Mouse (Mus musculus): Measurements from ENCODE around the gene Erg. TPM values are rescaled to one million over a fixed set of nuclear protein-coding genes. Genes with fewer than 3 reads are reported as not detected.

Gene Erg
- total and polyA plus RNA-seq, 2 experiments from 2014 or later, result 1.8 to 6.4 TPM

DNA sequence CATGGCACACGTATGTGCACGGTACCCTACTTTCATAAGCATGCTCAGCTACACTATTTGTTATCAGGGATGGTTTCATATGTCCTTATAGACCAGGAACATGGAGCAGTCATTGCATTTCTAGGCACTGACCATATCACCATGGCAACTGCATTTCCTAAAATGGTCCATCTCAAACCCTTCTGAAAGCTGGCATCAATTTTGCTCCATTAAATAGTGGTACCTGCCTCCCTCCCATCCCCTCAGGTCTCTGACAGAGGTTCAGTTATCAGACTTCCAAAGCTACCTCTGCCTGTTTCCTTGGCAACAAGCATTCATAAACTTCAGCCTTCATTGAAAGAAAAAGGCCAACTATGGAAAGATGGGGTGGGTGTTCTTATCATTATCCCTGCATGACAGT, 118.5 kb downstream of the Erg start:
- Histone ChIP-seq H3K4me2 (ENCODE audit: low read depth) (no peak overlapping the region), H3K9me3 (ENCODE audit: low read length) (no peaks in the 10 kb centered on the region), H3K4me1 (ENCODE audit: insufficient read depth) (no peaks in the 10 kb centered on the region), H3K9ac (no peak overlapping the region), H3K36me3 (ENCODE audit: insufficient read depth) (no peaks in the 10 kb centered on the region), H3K27me3 (ENCODE audit: insufficient read depth, low read length) (no peaks in the 10 kb centered on the region), H3K27ac (ENCODE audit: low read depth, low read length) (no peak overlapping the region), H3K4me3 (ENCODE audit: low read depth, low read length) (no peak overlapping the region)
- TF ChIP-seq CTCF (IDR thresholded peaks at IDR 0.05; ENCODE audit: low read depth), result no peak
- 93% methylated on average over 2 of the region's 2 CpGs for WGBS
- peak; percentile 30 for DNase-seq
- peak; percentile 34; the same call in 1 of the 2 replicates for ATAC-seq

DNA sequence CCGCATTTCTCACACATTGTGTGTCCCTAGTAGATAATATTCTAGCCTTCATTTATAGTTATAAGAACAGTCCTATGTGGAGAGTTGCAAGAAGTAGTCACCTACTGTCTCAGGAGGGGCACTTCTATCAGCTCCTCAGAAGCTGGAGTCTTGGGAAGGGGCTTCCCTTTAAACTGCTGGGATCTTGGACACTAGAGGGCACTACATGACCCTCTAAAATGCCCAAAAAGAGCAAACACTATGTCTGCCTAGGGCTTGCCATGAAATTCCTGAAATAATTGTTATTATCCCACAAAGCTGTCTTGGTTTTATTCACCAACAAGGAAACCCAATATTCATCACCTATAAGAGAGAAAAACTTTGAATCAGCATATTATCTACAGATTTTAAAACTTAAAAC, 119.8 kb downstream of the Erg start:
- Histone ChIP-seq H3K27ac (ENCODE audit: low read depth, low read length) (no peak overlapping the region), H3K9me3 (ENCODE audit: low read length) (no peaks in the 10 kb centered on the region), H3K36me3 (ENCODE audit: insufficient read depth) (no peaks in the 10 kb centered on the region), H3K4me2 (ENCODE audit: low read depth) (no peak overlapping the region), H3K4me3 (ENCODE audit: low read depth, low read length) (no peak overlapping the region), H3K27me3 (ENCODE audit: insufficient read depth, low read length) (no peaks in the 10 kb centered on the region), H3K4me1 (ENCODE audit: insufficient read depth) (no peaks in the 10 kb centered on the region), H3K9ac (no peak overlapping the region)
- DNase-seq (peak; percentile 79), ATAC-seq (peak; percentile 71)
- WGBS, result 95% methylated on average over 1 of the region's 1 CpGs
- peak; percentile 72 for TF ChIP-seq CTCF (IDR thresholded peaks at IDR 0.05; ENCODE audit: low read depth)

- Histone ChIP-seq H3K27ac (ENCODE audit: low read depth, low read length) (no peak overlapping the region), H3K4me2 (ENCODE audit: low read depth) (no peak overlapping the region), H3K4me1 (ENCODE audit: insufficient read depth) (no peaks in the 10 kb centered on the region), H3K4me3 (ENCODE audit: low read depth, low read length) (no peak overlapping the region), H3K36me3 (ENCODE audit: insufficient read depth) (no peaks in the 10 kb centered on the region), H3K9me3 (ENCODE audit: low read length) (no peaks in the 10 kb centered on the region), H3K9ac (no peak overlapping the region), H3K27me3 (ENCODE audit: insufficient read depth, low read length) (no peaks in the 10 kb centered on the region)
- TF ChIP-seq CTCF (IDR thresholded peaks at IDR 0.05; ENCODE audit: low read depth), result no peak
- ATAC-seq (no peak), DNase-seq (no peak)
- WGBS, result 59% methylated on average over 8 of the region's 8 CpGs
Observed at GRCm38 (mm10) chr16:95464609-95465008, 121.8 kb downstream of the Erg start.

DNA sequence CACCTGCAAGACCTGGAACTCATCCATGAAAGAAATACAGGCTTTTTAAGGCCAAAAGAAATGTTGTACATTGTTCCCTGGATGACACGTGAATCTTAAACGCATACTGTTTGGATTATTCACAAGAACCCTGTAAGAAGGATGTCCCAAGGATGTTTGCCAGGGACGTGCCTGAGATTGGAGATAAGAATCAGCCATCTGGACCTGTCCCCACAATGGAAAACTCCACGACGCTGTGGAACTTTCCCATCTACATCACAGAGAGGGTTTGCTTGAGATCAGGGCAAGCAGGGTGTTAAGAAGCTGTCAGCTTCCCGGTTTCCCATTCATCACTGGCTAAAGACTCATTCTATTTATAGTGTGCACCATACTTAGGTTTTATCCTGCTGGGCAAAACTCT, 122.6 kb downstream of the Erg start:
- DNase-seq (no peak), ATAC-seq (peak; percentile 36)
- no peak overlapping the region for H3K9ac ChIP-seq

DNA sequence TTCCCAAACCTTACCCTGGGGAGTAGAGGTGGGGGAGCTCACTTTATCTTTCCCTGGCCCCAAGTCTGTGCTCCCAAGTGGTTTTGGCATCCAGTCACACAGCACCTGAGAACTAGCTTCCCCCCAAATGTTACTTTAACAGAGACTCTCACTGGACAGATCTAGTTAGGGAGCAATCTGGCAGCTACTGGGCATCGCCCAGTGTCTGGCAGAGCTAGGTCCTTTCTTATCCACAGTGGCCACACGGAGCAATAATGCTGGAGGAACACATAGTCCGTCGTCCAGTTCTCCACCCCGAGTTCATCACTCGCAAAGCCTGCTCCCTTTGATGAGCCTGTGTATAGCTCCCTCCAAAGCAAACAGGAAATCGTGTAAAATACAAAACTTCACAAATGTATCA, 124.5 kb downstream of the Erg start:
- no peaks in the 10 kb centered on the region for H3K36me3 ChIP-seq (ENCODE audit: insufficient read depth)
- no peaks in the 10 kb centered on the region for H3K27me3 ChIP-seq (ENCODE audit: insufficient read depth, low read length)
- no peak overlapping the region for H3K9ac ChIP-seq
- no peaks in the 10 kb centered on the region for H3K4me1 ChIP-seq (ENCODE audit: insufficient read depth)
- H3K9me3 ChIP-seq (ENCODE audit: low read length), result no peaks in the 10 kb centered on the region
- no peak overlapping the region for H3K4me2 ChIP-seq (ENCODE audit: low read depth)
- DNase-seq, result no peak
- H3K27ac ChIP-seq (ENCODE audit: low read depth, low read length), result no peak overlapping the region
- WGBS, result 77% methylated on average over 7 of the region's 7 CpGs
- ATAC-seq, result no peak
- TF ChIP-seq CTCF (IDR thresholded peaks at IDR 0.05; ENCODE audit: low read depth), result no peak
- H3K4me3 ChIP-seq (ENCODE audit: low read depth, low read length), result no peak overlapping the region

More for the DNA sequence above, 122.6 kb downstream of the Erg start:
- 42% methylated on average over 6 of the region's 6 CpGs for WGBS
- Histone ChIP-seq H3K27ac (ENCODE audit: low read depth, low read length) (no peak overlapping the region), H3K4me1 (ENCODE audit: insufficient read depth) (no peaks in the 10 kb centered on the region), H3K4me2 (ENCODE audit: low read depth) (no peak overlapping the region), H3K9me3 (ENCODE audit: low read length) (no peaks in the 10 kb centered on the region), H3K27me3 (ENCODE audit: insufficient read depth, low read length) (no peaks in the 10 kb centered on the region), H3K4me3 (ENCODE audit: low read depth, low read length) (no peak overlapping the region), H3K36me3 (ENCODE audit: insufficient read depth) (no peaks in the 10 kb centered on the region)
- no peak for TF ChIP-seq CTCF (IDR thresholded peaks at IDR 0.05; ENCODE audit: low read depth)

GRCm38 (mm10) chr16:95460336-95460735, 126.1 kb downstream of the Erg start:
- 60% methylated on average over 2 of the region's 2 CpGs for WGBS
- no peak for DNase-seq
- Histone ChIP-seq H3K9me3 (ENCODE audit: low read length) (no peaks in the 10 kb centered on the region), H3K4me1 (ENCODE audit: insufficient read depth) (no peaks in the 10 kb centered on the region), H3K27me3 (ENCODE audit: insufficient read depth, low read length) (no peaks in the 10 kb centered on the region), H3K36me3 (ENCODE audit: insufficient read depth) (no peaks in the 10 kb centered on the region), H3K27ac (ENCODE audit: low read depth, low read length) (no peak overlapping the region), H3K9ac (no peak overlapping the region), H3K4me3 (ENCODE audit: low read depth, low read length) (no peak overlapping the region), H3K4me2 (ENCODE audit: low read depth) (no peak overlapping the region)
- TF ChIP-seq CTCF (IDR thresholded peaks at IDR 0.05; ENCODE audit: low read depth), result no peak
- no peak for ATAC-seq

DNA sequence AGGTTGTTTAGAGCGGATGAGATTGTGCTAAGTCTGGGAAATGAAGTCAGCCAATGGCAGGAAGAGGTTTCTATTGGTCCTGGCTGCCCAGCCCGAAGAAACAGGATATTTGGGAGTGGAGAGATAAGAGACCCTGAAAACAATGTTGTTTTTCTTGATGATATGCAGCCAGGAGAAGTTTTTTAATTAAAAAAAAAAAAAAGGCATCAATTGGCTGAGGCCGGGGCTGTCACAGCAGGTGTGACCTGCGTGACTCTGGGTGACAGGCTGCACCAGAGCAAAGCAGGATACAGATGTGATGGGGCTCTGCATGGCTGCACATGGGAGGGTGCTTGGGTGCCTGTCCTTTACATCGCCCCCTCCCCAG, 127.1 kb downstream of the Erg start:
- TF ChIP-seq CTCF (IDR thresholded peaks at IDR 0.05; ENCODE audit: low read depth), result no peak
- no peak for ATAC-seq

More for the DNA sequence above, 127.1 kb downstream of the Erg start:
- no peak overlapping the region for H3K4me2 ChIP-seq (ENCODE audit: low read depth)
- no peaks in the 10 kb centered on the region for H3K27me3 ChIP-seq (ENCODE audit: insufficient read depth, low read length)
- DNase-seq, result no peak
- no peak overlapping the region for H3K9ac ChIP-seq
- no peaks in the 10 kb centered on the region for H3K9me3 ChIP-seq (ENCODE audit: low read length)
- no peaks in the 10 kb centered on the region for H3K4me1 ChIP-seq (ENCODE audit: insufficient read depth)
- H3K27ac ChIP-seq (ENCODE audit: low read depth, low read length), result no peak overlapping the region
- no peak overlapping the region for H3K4me3 ChIP-seq (ENCODE audit: low read depth, low read length)
- WGBS, result 87% methylated on average over 5 of the region's 5 CpGs
- no peaks in the 10 kb centered on the region for H3K36me3 ChIP-seq (ENCODE audit: insufficient read depth)
